Mouse (Mus musculus) leukemia stem cell, adult 10-12 weeks (primary cell): ENCODE data around the gene Per1. TPM values are rescaled to one million over a fixed set of nuclear protein-coding genes. Genes with fewer than 3 reads are reported as not detected.

Source experiments
- polyA plus RNA-seq: library from polyadenylated mRNA; stranded (reverse); fragments of >175 nt; gene quantifications from 2 replicates; pipeline ENCODE4 v1.2.3, GENCODE M21; 2012; ENCODE audit warnings: low replicate concordance

The Per1 gene
- polyA plus RNA-seq = 33.5 and 34.6 TPM in 2 replicates

GRCm38 (mm10) chr11:69094697-69095429, at the start of gene Per1:
Gene Per1, plus strand, starts transcription at chr11:69095217.

GRCm38 (mm10) chr11:69045531-69046394, 49.3 kb upstream of the Per1 start, which contains the start of gene Aurkb:
Gene Aurkb, plus strand, starts transcription at chr11:69045647.

DNA sequence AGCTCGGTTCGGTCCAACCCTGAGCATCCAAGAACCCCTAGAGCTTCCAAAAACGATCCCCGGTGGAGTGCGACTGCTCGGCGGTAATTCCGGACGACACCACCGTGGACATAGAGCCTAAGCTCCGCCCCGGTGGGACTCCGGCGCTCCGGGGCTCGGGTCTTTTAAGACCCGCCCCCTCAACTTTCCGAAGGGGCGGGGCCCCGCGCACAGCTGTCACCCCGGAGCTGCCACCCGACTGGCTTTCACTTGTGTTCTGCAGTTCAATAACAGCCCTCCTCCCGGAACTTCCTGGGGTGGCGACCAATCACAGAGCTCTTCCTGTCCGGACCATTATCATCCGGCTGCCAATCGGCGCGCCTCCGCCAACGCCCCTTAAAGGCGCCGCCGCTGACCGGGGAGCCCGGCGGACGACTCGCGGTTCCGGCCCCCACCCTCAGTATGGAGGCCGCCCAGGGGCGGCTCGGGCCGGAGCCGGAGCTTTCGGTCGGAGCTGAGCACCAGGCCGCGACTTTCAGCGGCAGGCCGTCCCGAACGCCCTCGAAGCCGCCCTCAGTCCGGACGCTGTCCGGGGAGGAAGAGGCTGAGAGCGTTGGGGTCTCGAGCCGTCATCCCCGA, 35.6 kb upstream of the Per1 start, which contains the start of gene Borcs6:
TSS of gene Borcs6 (plus strand) at position 361 of the 618 bp plus-strand sequence.

GRCm38 (mm10) chr11:69070590-69071222, 24.3 kb upstream of the Per1 start, which contains the start of gene Tmem107:
Gene Tmem107, plus strand, starts transcription at chr11:69070806.

GRCm38 (mm10) chr11:69088103-69088855, 6.7 kb upstream of the Per1 start, which contains the start of gene Vamp2:
Gene Vamp2, plus strand, starts transcription at chr11:69088490.

DNA sequence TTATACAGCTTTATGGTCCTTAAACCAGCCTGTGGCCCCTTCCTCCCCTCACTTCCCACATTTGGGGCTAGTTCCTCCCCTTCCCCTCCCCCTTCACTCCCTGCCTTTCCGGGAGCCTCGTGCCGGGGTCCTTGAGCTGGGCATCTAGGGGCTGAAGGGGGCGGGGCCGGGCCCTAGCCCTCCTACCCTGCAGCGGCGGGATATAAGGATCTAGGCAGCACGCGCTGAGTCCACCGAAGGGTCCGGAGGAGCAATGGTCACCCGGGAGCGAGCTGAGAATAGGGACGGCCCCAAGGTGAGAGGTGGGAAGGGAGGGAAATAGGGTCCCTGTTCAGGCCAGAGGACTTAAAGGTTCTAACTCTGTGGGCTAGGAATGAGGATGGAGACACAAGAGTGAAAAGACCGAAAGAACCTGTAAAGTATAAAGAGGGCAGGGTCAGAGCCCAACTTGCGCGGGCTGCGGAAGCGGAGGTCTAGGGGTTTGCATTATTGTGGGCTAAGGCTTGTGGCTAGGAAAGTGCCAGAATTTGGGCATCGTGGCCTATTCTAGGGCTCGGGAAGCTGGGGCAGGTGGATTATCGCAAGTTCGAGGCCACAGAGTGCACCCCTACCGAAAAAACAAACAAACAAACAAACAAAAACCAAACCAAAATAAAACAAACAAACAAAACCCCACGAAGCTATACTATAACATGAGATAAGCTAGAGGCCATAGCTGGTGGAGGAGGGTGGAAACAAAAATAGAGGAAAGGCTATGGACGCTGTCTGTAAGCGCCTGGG, 25.4 kb downstream of the Per1 start, which contains the start of gene Hes7:
TSS of gene Hes7 (plus strand) at position 184 of the 780 bp plus-strand sequence.

DNA sequence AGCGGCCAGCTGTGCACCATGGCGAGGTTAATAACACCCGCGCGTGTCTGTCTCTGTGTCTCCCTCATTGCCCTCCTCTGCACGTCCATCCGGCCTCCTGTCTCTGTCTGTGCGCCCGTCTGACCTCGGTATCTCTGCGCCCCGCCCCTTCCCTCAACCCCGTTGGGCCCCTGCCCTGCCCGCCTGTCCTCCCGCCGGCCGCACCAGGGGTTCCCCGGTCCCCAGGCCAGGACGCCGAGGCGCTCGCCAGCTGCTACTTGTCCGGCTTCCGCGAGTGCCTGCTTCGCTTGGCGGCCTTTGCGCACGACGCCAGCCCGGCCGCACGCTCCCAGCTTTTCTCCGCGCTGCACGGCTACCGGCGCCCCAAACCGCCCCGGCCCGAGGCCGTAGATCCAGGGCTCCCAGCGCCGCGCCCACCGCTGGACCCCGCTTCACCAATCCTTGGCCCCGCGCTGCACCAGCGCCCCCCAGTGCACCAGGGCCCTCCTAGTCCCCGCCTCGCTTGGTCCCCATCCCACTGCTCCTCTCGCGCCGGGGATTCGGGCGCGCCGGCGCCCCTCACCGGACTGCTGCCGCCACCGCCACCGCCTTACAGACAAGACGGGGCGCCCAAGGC, 27.4 kb downstream of the Per1 start, which contains the start of gene 9130213A22Rik:
TSS of gene 9130213A22Rik (minus strand) at position 254 of the 616 bp plus-strand sequence.

DNA sequence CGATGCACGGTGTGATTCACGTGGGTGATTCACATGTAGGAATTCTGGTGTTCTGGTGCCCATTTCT, 30.7 kb downstream of the Per1 start, which contains the start of gene Aloxe3:
TSS of gene Aloxe3 (plus strand) at position 45 of the 67 bp plus-strand sequence.

GRCm38 (mm10) chr11:69156800-69157199, 61.8 kb downstream of the Per1 start, which contains the start of gene Alox12b:
Gene Alox12b, plus strand, starts transcription at chr11:69156989.

Other genes with a start within 250 kb of the Per1 start
- 50.9 and 83.2 TPM in 2 replicates for gene Ndel1, start 223.4 kb upstream of the Per1 start, polyA plus RNA-seq
- 0.11 TPM in 1 of 2 replicates, not detected in the other for gene Rnf222, start 206.7 kb upstream of the Per1 start, polyA plus RNA-seq
- gene Rpl26, start 193.6 kb upstream of the Per1 start, polyA plus RNA-seq = 24.0 and 24.7 TPM in 2 replicates
- gene Odf4, start 168.1 kb upstream of the Per1 start, polyA plus RNA-seq = not detected in 2 replicates
- 3.3 and 5.0 TPM in 2 replicates for gene Arhgef15, start 137.7 kb upstream of the Per1 start, polyA plus RNA-seq
- 2.5 and 3.8 TPM in 2 replicates for gene Slc25a35, start 127.1 kb upstream of the Per1 start, polyA plus RNA-seq
- gene Rangrf, start 120.0 kb upstream of the Per1 start, polyA plus RNA-seq = 7.2 and 18.7 TPM in 2 replicates
- gene Pfas, start 86.8 kb upstream of the Per1 start, polyA plus RNA-seq = 16.5 and 37.1 TPM in 2 replicates
- 21.6 and 80.9 TPM in 2 replicates for gene Ctc1, start 79.3 kb upstream of the Per1 start, polyA plus RNA-seq
- 238 and 240 TPM in 2 replicates for gene Aurkb, start 49.6 kb upstream of the Per1 start, polyA plus RNA-seq
- 21.2 and 47.5 TPM in 2 replicates for gene Borcs6, start 35.5 kb upstream of the Per1 start, polyA plus RNA-seq
- 75.9 and 115 TPM in 2 replicates for gene Tmem107, start 24.4 kb upstream of the Per1 start, polyA plus RNA-seq
- gene Vamp2, start 6.7 kb upstream of the Per1 start, polyA plus RNA-seq = 88.7 and 137 TPM in 2 replicates
- gene Hes7, start 25.2 kb downstream of the Per1 start, polyA plus RNA-seq = 0.37 TPM in 1 of 2 replicates, not detected in the other
- not detected in 2 replicates for gene 9130213A22Rik, start 27.4 kb downstream of the Per1 start, polyA plus RNA-seq
- gene Aloxe3, start 30.7 kb downstream of the Per1 start, polyA plus RNA-seq = not detected in 2 replicates
- gene Alox12b, start 61.8 kb downstream of the Per1 start, polyA plus RNA-seq = not detected in 2 replicates
- 0.09 and 0.28 TPM in 2 replicates for gene Alox8, start 102.6 kb downstream of the Per1 start, polyA plus RNA-seq
- gene Gucy2e, start 141.8 kb downstream of the Per1 start, polyA plus RNA-seq = 0.02 TPM in 1 of 2 replicates, not detected in the other
- 20.6 and 44.9 TPM in 2 replicates for gene Cntrob, start 228.6 kb downstream of the Per1 start, polyA plus RNA-seq
- 2.2 and 6.8 TPM in 2 replicates for gene Trappc1, start 228.8 kb downstream of the Per1 start, polyA plus RNA-seq
- gene Kcnab3, start 231.0 kb downstream of the Per1 start, polyA plus RNA-seq = 0.11 and 0.39 TPM in 2 replicates
- gene Rnf227, start 245.2 kb downstream of the Per1 start, polyA plus RNA-seq = 1.0 and 2.3 TPM in 2 replicates